Mouse (Mus musculus) retina, adult 2 months (tissue): ENCODE data around the gene Cd163l1.

ENCODE experiments used
- DNase-seq: peaks from one replicate; pipeline ENCODE4 v3.0.0-alpha.2; 2012; ENCODE audit warnings: low read depth, low spot score

Cd163l1 gene

GRCm38 (mm10) chr7:140219268-140219667 lies 1.2 kb downstream of the Cd163l1 start:
- no peak for DNase-seq

GRCm38 (mm10) chr7:140220375-140220774 lies 2.3 kb downstream of the Cd163l1 start:
- DNase-seq: no peak

GRCm38 (mm10) chr7:140224209-140224608 lies 6.1 kb downstream of the Cd163l1 start:
- no peak for DNase-seq

- no peak for DNase-seq
These were observed 10.4 kb downstream of the Cd163l1 start for GRCm38 (mm10) chr7:140228476-140228875.

- DNase-seq: no peak
These were observed 13.0 kb downstream of the Cd163l1 start for GRCm38 (mm10) chr7:140231026-140231425.

- DNase-seq: no peak
These were observed 15.6 kb downstream of the Cd163l1 start for GRCm38 (mm10) chr7:140233696-140234095.

- no peak for DNase-seq
These were observed 29.1 kb downstream of the Cd163l1 start, which contains the start of gene 5830411N06Rik for GRCm38 (mm10) chr7:140247216-140247615. Gene 5830411N06Rik, plus strand, starts transcription at chr7:140247284.

- no peak for DNase-seq
These were observed 35.8 kb downstream of the Cd163l1 start for GRCm38 (mm10) chr7:140253780-140254299.
